Mouse (Mus musculus): ENCODE results near the gene Ppp1r14b.

- TF ChIP-seq FLI1 (IDR thresholded peaks at IDR 0.05; ENCODE audit: low read length) (no peak), GATA1 (IDR thresholded peaks at IDR 0.05; ENCODE audit: borderline replicate concordance, low read length) (no peak)
Measured at GRCm38 (mm10) chr19:6951994-6952711, 22.6 kb upstream of the Ppp1r14b start.

Measured in megakaryocyte, embryonic 14.5 days (primary cell).